Mouse (Mus musculus): ENCODE results near the gene Sik3.
A peak's percentile ranks its signal among the peaks of the same experiment; 100 is the strongest.

Gene Sik3

DNA sequence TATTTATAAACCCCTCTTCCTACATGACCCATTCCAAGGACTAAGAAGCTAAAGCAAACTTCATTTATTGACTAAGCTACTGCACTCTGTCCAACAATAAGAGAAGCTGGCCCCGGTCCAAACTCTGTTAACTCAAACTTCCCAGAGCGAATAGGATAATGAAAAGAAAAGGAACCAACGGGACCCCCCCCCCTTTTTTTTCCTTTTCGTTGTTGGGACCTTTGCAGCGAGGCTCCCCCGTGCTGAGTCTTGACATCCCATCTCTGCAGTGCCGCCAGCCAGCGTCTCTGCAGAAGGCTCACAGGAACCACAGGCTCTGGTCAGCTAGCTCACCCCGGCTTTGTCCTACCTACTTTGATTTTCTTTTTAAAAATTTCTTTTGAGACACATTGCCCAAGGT, 3.2 kb downstream of the Sik3 start:
- DNase-seq (ENCODE audit: low spot score) = peak; percentile 67

DNA sequence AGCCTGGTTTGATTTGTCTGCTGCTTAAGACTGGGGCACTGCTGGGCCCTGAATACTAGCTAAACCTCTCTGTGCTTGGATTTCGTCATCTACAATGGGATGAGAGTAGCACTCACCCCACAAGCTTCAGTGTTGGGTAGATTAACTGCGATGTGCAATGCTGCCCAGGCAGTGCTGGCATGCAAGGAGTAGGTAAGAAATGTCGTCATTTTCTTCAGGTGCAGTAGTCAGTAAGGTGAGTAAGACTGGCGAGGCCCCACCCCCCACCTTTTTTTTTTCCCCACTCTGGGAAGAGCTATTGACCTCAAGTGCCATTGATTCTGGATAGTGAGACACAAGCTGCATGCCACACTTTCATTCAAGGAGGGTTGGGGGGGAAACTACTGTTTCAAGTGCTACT, 3.8 kb downstream of the Sik3 start:
- DNase-seq (ENCODE audit: low spot score) = no peak

DNA sequence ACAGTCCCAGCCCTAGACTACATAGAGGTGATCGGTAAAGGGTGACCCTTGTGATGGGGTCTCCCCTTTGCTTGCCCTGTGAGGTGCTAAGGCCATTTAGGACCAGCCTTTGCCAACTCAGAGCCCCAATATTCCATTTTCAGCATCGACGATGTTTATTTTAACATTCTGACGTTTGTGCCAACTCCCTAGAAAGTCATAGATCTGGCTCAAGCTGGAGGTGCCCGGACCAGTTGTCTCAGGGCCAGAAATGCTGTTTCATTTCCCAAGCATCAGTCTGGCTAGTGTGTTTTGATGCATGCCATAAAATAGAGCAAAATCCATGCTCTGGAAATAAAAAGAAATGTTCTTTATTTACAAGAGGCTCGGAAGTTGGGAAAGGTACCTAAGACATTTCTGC, 5.7 kb downstream of the Sik3 start:
- no peak for DNase-seq (ENCODE audit: low spot score)

DNA sequence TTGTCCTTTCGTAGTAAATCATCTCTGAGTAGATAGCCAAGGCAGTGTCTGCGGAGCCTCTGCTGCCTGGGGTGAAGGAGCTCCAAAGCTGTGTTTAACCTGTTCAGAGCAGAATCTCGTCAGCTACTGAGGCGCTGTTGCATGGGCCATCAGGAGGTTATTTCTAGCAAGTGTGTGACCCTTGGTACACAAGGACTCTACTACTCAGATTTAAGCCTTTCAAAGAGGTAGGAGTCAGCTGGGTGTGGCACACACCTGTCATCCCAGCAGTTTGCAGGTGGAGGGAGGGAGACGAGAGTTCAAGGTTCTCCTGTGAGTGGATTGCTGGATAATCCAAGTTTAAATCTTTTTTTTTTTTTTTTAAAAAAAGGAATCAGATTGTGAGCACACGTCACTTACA, 7.4 kb downstream of the Sik3 start:
- DNase-seq (ENCODE audit: low spot score) = no peak

DNA sequence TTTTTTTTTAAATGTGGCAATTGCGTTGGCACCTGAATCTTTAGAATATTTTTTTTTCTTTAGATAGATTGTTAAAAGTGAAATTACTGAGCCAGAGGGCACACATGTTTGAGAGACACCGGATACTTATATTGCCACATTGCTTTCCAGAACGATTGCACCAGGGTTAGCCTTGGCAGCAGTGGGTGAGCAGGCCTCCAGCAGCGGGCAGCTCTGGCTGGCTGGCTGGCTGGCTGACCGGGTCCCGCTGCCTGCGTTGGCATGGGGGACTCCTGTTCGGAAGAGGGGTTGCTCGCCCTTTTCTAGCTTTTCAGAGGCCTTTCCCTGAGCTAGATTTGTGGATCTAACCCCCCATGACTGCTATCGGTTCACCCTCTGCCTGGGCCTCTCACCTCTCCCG, 11.0 kb downstream of the Sik3 start:
- no peak for DNase-seq (ENCODE audit: low spot score)

DNA sequence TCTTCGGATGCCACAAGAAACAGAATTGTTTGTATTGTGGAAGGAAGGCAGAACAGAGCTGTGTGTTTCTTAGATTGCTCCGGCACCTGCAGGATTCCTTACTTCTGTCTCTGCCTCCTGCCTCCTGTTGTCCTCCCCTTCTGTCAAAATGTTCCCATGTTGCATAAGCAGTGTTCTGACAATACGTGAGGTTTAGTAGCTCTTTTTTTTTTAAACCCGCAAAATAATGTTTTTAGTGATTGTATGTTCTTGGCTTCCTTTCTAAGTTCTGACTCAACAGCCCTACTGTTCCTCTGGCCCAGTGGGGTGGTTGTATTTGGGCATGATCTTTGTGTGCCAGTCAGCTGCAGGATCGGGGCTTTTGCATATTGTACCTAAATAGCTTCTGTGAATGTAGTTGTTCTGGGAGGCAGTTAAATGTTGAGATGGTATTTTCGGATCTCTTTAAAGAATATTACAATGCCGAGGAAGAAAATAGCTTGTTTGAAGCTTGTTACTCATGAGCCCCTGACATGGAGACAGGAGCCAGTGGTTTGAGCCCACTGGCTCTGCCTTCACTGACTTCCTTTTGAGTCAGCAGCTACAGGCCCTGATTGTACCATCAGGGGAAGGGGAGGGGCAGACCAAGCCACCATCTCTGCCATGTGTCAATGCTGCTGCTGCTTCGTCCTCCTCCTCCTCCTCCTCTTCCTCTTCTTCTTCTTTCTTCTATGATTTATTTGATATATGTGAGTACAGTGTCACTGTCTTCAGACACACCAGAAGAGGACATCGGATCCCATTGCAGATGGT, 13.6 kb downstream of the Sik3 start:
- DNase-seq (ENCODE audit: low spot score) = no peak

DNA sequence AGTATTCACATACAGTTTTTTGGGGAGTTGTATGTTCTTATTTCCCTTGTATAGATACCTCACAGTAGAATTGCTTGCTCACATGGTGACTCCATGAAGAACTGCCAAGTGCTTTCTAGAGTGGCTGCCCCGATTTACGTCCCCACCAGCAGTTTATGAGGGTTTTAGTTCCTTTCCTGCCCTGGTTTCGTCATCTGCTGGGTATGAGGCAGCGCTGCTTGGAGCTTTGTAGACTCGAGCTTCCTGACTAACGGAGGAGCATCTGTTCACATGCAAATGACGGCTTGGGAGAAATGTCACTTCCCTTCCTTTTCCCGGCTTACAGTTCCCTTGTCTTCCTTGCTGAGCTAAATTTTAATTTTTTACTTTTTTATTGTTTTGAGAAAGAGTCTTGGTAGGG, 15.4 kb downstream of the Sik3 start:
- no peak for DNase-seq (ENCODE audit: low spot score)

DNA sequence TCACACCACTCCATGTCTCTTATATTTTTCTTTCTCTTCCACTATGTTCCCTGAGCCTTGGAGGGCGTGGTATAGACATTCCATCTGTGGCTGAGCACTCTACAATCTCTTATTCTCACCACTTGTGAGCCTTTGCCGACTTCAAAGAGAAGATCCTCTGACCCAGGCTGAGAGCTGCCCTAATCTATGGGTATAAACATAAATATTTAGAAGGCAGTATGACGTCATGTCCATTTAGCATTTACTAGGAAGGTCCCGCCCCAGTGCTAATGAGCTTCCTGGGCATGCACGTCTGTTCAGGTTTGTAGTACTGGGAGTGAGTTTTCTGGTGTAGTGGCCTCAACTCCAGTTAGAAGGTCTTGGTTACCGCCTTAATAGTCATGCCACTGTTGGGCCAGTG, 16.9 kb downstream of the Sik3 start:
- no peak for DNase-seq (ENCODE audit: low spot score)

DNA sequence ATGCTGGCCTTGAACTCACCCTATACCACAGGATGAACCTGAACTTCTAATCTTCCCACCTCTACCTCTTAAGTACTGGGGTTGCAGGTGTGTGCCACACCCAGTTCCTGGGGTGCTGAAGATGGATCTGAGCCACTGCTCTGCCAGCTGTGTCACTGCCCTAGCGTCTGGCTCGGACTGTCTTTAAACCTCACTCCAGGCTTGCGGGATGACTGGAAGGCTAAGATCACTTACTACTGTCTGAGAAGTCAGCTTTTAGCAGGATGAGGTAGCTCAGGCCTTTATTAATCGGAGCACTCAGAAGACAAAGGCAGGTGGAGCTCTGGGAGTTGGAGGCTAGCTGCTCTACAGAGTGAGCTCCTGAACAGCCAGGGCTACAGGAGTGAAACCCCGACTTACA, 17.6 kb downstream of the Sik3 start:
- no peak for DNase-seq (ENCODE audit: low spot score)

DNA sequence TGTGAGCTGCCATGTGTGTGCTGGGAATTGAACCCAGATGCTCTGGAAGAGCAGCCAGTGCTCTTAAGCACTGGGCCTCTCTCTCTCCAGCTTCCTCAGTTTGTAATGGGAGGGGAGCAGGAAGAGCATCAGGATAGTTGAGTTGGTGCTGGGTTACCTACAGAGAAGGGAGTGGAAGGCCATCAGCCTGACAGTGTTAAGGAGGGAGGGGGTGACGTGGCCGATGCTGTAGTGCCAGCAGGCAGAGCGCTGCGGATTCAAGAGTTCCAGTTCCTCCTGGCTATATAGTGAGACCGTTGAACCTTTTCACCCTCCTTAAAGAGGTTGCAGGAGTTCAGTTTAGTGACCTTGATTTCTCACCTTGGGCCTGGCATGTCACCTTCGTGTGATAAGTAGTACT, 18.3 kb downstream of the Sik3 start:
- no peak for DNase-seq (ENCODE audit: low spot score)

DNA sequence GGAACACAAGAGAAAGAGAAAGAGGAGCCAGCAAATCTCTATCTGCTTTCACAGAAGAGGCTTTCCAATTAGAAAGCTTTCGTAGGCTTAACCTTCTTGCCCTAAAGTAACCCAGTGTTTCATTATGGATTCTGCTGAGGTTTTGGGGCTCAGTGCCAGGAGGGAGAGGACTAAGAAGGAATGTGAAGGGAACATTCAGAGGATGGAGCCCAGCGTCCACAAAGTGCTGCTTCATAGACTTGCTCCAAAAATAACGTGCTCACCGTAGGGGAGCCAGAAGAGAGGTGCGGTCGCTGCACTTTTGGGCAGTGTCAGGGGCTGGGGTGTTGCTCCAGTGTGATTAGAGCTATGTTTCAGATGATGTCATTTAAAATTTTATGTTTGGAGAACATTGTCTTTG, 19.6 kb downstream of the Sik3 start:
- DNase-seq (ENCODE audit: low spot score) = peak; percentile 62

DNA sequence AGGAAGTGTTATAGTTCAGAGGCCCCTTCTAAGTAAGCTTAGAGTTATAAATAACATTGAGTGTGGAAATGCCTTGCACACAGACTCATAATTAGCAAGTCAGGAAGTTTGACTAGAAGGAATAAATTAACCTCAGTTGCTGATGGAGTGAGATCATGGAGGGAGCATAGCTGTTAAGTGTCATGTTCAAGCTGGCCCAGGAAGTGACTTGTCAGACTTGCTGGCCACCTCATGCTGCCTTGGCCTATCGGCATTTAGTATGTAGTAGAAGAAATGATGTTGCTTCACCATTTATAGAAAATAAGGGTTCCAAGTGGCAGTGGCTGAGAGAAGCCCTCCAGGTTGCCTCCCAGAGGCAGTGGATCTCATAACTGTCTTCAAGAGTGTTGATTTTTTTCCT, 20.4 kb downstream of the Sik3 start:
- DNase-seq (ENCODE audit: low spot score) = no peak

DNA sequence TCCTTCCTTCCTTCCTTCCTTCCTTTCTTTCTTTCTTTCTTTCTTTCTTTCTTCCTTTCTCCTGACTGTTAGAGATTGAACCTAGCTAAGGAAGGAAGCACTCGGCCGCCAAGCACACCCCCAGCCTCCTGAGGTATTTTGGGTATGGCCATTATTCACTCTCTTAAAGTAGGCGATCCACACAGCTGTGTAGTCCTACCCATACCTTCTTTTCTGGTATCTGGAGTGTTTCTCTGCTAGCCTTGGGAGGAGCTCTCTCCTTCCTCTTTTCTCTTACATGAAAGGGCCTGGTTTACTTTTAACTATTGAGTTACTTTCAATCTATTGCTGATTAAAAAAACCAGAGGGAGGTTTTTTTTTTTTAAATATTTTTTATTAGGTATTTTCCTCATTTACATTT, 21.2 kb downstream of the Sik3 start:
- no peak for DNase-seq (ENCODE audit: low spot score)

DNA sequence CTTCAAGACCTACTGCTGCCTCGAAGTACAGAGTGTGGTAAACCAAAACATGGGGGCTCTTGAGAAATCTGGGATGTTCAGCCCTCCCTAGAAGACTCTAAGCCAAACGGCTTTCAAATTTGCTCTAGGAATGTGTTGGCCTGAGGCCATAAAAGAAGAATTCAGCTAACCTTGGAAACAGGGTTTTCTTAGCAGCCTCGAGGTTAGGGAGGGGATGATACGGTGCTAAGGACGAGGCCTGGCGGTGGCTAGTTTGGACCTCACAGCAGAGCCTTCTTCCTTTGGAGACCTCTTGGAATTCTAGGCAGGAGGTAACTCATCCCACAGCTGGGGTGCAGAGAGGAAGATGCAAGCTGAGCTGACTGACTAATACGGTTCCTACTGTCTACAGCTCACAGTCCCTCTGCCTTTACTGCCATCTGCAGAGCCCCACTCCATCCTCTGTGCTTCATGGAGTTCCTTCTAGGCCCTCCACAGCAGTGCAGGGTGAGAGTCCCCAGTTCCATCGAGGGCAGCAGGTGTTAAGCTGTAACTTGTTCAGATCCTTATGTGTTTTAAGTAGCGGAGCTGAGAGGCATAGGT, 22.8 kb downstream of the Sik3 start:
- DNase-seq (ENCODE audit: low spot score) = no peak

DNA sequence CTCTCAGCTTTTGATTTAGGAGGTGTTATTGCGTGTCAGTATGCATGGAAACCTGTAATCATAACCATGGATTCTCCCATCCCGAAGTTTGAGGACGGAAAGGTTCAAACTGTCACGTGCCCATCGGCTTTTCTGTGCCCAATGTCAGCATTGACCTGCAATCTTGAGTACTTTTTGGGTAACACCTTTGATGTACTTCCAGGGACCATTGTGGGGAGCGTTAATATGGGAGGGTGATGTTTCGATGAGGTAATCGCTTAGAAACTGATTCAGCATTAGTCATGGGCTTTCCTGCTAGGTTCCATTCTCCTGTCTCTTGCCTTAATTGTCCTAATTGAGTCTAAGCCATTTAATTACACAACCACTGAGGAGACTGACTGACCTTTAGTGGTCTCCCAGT, 24.3 kb downstream of the Sik3 start:
- no peak for DNase-seq (ENCODE audit: low spot score)

DNA sequence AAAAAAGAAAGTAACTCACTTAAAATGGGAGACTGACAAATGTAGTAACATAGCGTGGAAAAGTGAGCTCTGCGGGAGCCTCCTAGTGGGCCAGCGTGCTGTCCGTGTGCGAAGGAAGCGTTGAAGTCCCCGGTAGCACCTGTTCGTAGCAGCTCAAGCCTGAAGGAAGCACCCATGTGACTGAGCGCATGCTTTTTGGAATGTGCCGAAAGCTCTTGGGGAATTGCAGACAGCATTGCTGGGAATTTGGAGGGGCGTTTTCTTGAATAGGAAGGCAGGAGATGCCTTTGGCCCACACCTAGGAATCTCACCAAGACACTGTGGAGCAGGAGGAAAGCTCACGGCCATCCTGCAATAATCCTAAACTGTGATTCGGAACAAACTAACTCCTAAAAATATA, 26.2 kb downstream of the Sik3 start:
- no peak for DNase-seq (ENCODE audit: low spot score)

DNA sequence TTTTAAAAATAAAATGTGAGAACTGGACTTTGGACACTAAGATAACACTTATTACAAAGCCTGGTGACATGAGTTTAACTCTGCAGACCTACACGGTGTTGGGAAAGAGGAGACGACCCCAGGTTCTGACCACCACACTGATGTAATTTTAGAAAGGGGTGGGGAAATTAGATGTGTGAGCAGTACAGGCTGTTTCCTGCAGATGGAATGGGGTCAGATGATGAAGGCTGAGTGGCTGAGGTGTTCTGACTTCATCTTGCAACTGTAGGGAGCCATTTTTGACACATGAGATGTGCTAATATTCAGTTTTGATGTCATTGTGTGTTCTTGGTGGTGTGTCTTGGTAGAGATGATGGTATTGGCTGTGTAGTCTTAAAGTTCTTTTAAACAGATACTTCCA, 28.6 kb downstream of the Sik3 start:
- DNase-seq (ENCODE audit: low spot score) = no peak

DNA sequence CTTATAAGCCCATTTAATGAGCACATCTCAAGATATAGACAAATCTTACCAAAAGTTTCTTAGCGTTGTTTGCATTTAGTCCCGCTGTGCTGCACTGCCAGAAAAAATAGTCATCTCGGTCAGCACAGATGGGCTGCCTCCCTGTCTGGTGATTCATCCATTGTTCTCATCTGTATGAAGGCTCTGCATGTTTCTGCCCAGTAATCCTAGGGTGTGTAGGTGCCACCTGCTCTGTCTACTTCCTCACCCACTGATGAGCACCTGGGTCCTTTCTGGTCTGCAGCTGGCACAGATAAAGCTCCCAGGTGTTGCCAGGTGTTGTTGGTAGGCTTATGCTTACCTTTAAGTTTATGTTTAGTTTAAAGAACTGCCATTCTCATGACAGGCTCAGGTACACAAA, 29.8 kb downstream of the Sik3 start:
- no peak for DNase-seq (ENCODE audit: low spot score)

DNA sequence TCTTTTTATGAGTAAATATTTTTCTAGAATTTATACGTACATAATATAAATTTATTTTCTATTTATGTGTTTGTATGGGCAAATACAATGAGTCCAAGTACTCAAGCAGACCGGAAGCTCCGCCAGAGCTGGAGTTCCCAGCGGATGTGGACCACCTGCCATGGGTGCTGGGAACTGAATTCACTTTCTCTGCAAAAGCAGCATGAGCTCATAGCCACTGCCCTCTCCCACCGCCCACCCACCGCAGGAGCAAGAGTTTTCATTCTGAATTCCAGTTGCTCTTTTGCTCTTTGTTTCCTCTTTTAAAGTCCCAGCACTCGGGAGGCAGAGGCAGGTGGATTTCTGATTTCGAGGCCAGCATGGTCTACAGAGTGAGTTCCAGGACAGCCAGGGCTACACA, 31.0 kb downstream of the Sik3 start:
- no peak for DNase-seq (ENCODE audit: low spot score)

DNA sequence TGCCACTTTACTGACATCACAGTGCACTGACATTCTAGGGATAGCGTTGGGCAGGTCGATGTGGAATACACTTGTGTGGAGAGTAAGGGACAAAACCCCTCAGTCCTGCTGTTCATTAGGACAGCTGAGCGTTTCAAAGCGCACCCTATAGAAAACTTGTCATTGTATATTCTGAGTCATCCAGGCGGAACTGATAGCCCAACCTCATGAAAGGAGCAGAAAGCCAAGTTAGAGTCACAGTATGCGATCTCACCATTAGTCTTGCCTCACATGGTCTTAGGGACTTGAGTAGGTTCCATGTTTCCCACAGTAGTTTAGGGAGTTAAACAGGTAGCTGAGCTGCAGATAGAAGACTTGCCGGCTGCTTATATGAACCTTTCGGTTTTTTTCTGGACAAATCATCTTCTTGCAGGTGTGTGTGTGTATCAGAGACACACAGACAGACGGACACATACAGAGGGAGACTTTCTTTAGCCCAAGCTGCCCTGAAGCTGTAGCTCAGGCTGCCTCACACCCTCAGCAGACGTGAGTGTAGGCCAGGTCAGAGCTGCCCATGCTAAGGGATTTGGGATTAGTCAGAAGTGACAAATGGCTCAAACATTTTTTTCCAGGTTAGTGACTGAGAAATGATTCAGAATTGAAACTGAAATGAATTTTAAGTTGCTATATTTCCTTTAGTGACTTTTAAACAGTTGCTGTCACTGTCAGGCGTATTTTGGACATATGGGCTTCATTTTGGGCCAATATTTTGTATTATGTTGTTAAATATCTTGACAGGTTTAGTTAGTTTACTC, 34.3 kb downstream of the Sik3 start:
- no peak for DNase-seq (ENCODE audit: low spot score)

DNA sequence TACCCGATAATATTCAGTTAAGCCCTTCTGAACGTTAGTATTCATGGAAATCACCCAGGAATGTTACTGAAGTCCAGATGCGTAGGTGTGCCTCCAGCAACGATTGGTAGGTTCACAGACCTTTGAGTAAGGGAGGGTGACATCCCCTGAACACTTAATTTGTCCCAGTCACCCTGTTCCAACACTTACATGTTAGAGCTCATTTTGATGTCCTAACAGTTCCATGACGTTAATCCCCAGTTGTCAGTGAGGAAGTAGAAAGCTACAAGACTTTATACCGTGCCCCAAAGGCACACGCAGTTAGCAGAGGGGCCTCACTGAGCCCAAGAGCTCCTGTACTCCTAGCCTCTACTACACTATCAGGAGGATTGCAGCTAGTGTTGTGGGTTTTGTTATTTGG, 36.9 kb downstream of the Sik3 start:
- DNase-seq (ENCODE audit: low spot score) = no peak

DNA sequence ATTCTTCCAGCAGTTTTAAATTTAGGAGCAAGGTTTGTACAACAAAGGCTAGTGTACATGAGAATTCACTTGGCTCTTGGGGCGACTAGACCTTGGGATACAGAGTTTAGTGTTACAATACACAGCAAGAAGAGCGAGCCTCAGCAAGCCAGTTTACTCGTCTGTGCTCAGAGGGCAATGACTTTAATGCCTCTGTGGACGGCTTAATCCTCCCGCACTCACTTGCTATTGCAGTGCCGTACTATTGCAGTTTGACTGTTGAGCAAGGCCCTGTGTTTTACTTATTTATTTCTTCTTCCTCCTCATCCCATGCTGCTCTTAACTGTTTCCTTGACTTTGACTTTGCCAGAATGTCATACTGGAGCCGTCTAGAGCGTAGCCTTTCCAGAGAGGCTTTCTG, 37.6 kb downstream of the Sik3 start:
- DNase-seq (ENCODE audit: low spot score) = no peak

DNA sequence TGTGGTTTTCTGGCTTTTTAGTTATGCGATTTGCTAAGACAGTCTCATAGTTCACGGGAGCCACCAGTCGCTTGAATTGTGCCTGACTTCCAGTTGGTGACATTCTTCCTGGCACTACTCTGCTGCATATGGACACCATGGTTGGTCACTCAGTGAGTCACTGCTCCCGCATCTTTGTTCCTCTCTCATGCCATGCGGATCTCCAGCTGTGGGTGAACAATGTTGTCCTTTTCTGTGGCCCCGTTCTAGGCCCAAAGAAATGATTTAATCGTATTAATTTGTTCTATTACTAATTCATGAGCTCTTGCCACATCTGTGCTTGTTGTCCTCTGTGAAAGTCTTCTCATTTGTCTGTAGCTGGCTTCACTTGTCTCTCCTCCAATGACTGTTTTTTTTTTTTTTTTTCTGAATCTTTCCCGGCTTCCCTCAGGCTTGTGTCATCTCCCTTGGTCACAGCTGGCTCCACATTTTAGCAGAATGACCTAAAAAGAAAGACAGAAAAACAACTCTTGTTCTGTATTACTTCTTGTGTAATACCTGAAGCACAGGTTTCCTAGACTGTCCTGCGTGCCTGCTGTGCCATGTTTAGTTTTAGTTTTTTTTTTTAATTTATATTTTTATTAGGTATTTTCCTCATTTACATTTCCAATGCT, 40.5 kb downstream of the Sik3 start:
- no peak for DNase-seq (ENCODE audit: low spot score)

All from urinary bladder, postnatal 14 days (tissue).